Mouse (Mus musculus) kidney, adult 2 months (tissue): Measurements from ENCODE around the gene Spats2l.

Experiments used
- CTCF ChIP-seq: fragments of 200-500 bp; conservative IDR thresholded peaks from 2 replicates; pipeline ENCODE4 v1.5.1; 2011; ENCODE audit warnings: low read depth, mild to moderate bottlenecking, control low read depth, low read length, moderate library complexity, mixed read lengths; ENCODE audit not compliant: insufficient read depth, insufficient read length
- POLR2A ChIP-seq: fragments of 200-500 bp; IDR thresholded peaks from one replicate; pipeline ENCODE4 v1.6.1; 2011; ENCODE audit warnings: low read depth, low read length, control low read depth

DNA sequence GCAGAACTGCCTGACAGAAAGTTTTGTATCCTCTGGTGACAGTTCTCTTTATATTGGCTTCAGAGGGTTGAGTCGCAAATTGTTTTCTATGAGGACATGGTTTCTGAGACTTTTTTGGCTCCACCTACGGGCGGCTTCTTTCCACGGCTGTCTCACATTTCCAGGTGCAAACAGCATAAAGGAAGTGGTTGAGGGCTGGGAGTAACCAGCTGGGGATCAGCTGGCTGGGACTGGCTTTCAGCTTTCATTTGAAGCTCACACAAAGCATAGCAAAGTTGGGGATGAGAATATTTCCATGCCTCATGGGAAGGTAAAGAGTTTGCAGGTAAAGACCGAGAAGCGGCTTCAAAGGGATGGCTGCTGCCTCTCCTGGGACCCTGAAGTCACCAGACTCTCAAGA, 65.9 kb downstream of the Spats2l start:
- TF ChIP-seq CTCF (no peak), POLR2A (no peak)
